Comparison of ENCODE assay signal across 7 mouse cellular contexts in the genomic region with DNA sequence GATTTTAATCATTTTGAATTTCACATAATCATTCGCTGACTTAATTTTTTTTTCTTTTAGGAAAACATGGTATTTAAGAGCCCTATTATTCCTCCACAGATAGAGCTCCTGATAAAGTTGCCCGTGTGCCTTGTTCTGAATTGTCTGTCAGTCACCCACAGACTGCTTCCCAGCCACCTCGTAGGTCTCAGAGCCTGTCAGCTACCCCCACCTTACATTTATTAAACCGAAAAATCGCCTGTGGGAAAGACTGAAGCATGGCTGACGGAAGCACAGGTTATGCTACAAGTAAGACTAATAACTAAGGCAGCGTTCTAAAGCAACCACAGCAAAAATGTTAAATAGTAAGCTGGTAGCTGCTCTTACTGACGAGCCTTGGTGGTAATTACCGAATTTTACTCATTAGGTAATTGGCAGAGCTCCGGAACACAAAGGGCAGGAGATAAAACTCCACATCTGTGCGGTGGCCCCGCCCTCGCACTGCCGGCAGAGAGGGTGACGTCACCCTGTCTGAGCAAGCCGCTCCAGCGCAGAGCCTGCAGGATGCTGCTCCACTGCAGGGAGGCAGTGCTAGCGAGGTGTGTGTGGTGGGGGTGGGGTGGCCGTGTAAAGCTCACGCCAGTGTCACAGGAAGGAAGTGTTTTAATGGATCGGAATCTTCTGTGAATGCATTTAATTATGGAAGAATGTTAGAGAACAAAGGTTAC.
DNase-seq lines count a peak whose midpoint lies in the region; ATAC-seq lines count a peak whose summit lies in the region.

No protein-coding gene starts in this region.

- peak; percentile 69 for DNase-seq in R1 (ENCODE audit: low read depth, low spot score)
- DNase-seq in cerebellum, adult 9-10 months: peak; percentile 81
- peak; percentile 76 for DNase-seq in hindbrain, embryonic 10.5 days (ENCODE audit: low spot score)
- peak; percentile 46 to 49 for DNase-seq in layer of hippocampus, postnatal 25 days (ENCODE audit: extremely low spot score in 1 of 2, low spot score in 1 of 2)
- DNase-seq in lung, postnatal 14 days: peak; percentile 74
- peak; percentile 87 for DNase-seq in retina, postnatal 1 day

- peak; percentile 84 for ATAC-seq in frontal cortex, adult (ENCODE audit: low TSS enrichment)

- WGBS in hindbrain, embryonic 10.5 days: 15% methylated on average over 21 of the region's 21 CpGs

- H3K4me3 ChIP-seq in hindbrain, embryonic 10.5 days: peak overlapping the region; percentile 41

- peaks cover 78% of the 10 kb centered on the region for H3K4me1 ChIP-seq in hindbrain, embryonic 10.5 days (replicated peaks)

- peaks cover 3% of the 10 kb centered on the region for H3K36me3 ChIP-seq in hindbrain, embryonic 10.5 days

- H3K27ac ChIP-seq in hindbrain, embryonic 10.5 days: peak overlapping the region; percentile 79

- no peaks in the 10 kb centered on the region for H3K27me3 ChIP-seq in hindbrain, embryonic 10.5 days (ENCODE audit: insufficient read depth, poor library complexity, severe bottlenecking)

- no peaks in the 10 kb centered on the region for H3K9me3 ChIP-seq in hindbrain, embryonic 10.5 days

Comparison
In these comparisons a context has a peak if more than half of its experiments do, and no peak if none do; other contexts are left out.
1. Peak in every context shown above with its lines: DNase-seq, ATAC-seq, H3K4me3 ChIP-seq and H3K27ac ChIP-seq.